Mouse (Mus musculus): ENCODE results near the gene Slc7a5.

Gene Slc7a5

GRCm38 (mm10) chr8:121880818-121881217 lies 26.7 kb downstream of the Slc7a5 start:
- no peak for DNase-seq (ENCODE audit: low spot score)

- DNase-seq (ENCODE audit: low spot score): no peak
Observed at GRCm38 (mm10) chr8:121879712-121880111, 27.8 kb downstream of the Slc7a5 start.

GRCm38 (mm10) chr8:121877828-121878480 lies 29.5 kb downstream of the Slc7a5 start:
- no peak for DNase-seq (ENCODE audit: low spot score)

- no peak for DNase-seq (ENCODE audit: low spot score)
Observed at GRCm38 (mm10) chr8:121877212-121877611, 30.3 kb downstream of the Slc7a5 start.

GRCm38 (mm10) chr8:121875517-121875916 lies 32.0 kb downstream of the Slc7a5 start:
- DNase-seq (ENCODE audit: low spot score): no peak

- no peak for DNase-seq (ENCODE audit: low spot score)
Observed at GRCm38 (mm10) chr8:121875045-121875444, 32.4 kb downstream of the Slc7a5 start.

- peak; percentile 69 for DNase-seq (ENCODE audit: low spot score)
Observed at GRCm38 (mm10) chr8:121874031-121874430, 33.5 kb downstream of the Slc7a5 start.

GRCm38 (mm10) chr8:121871833-121872440 lies 35.6 kb downstream of the Slc7a5 start:
- peak; percentile 24 for DNase-seq (ENCODE audit: low spot score)

GRCm38 (mm10) chr8:121870190-121870589 lies 37.3 kb downstream of the Slc7a5 start:
- DNase-seq (ENCODE audit: low spot score): no peak

GRCm38 (mm10) chr8:121868896-121869295 lies 38.6 kb downstream of the Slc7a5 start:
- DNase-seq (ENCODE audit: low spot score): no peak

GRCm38 (mm10) chr8:121868196-121868595 lies 39.3 kb downstream of the Slc7a5 start:
- no peak for DNase-seq (ENCODE audit: low spot score)

- no peak for DNase-seq (ENCODE audit: low spot score)
Observed at GRCm38 (mm10) chr8:121865356-121865755, 42.1 kb downstream of the Slc7a5 start.

- DNase-seq (ENCODE audit: low spot score): peak; percentile 38
Observed at GRCm38 (mm10) chr8:121861806-121862548, 45.5 kb downstream of the Slc7a5 start.

GRCm38 (mm10) chr8:121861276-121861675 lies 46.2 kb downstream of the Slc7a5 start:
- DNase-seq (ENCODE audit: low spot score): peak; percentile 57

- DNase-seq (ENCODE audit: low spot score): no peak
Observed at GRCm38 (mm10) chr8:121857747-121858146, 49.7 kb downstream of the Slc7a5 start.

- DNase-seq (ENCODE audit: low spot score): peak; percentile 35
Observed at GRCm38 (mm10) chr8:121857331-121857730, 50.2 kb downstream of the Slc7a5 start.

GRCm38 (mm10) chr8:121856071-121856746 lies 51.3 kb downstream of the Slc7a5 start:
- no peak for DNase-seq (ENCODE audit: low spot score)

- no peak for DNase-seq (ENCODE audit: low spot score)
Observed at GRCm38 (mm10) chr8:121853586-121853985, 53.9 kb downstream of the Slc7a5 start.

GRCm38 (mm10) chr8:121852464-121852863 lies 55.0 kb downstream of the Slc7a5 start:
- no peak for DNase-seq (ENCODE audit: low spot score)

- no peak for DNase-seq (ENCODE audit: low spot score)
Observed at GRCm38 (mm10) chr8:121851716-121852115, 55.8 kb downstream of the Slc7a5 start.

- DNase-seq (ENCODE audit: low spot score): peak; percentile 98
Observed at GRCm38 (mm10) chr8:121850821-121851470, 56.5 kb downstream of the Slc7a5 start.

- DNase-seq (ENCODE audit: low spot score): no peak
Observed at GRCm38 (mm10) chr8:121850436-121850820, 57.1 kb downstream of the Slc7a5 start.

Measured in urinary bladder, postnatal 14 days (tissue).